Mouse (Mus musculus): ENCODE results near the gene Fto. TPM values are rescaled to one million over a fixed set of nuclear protein-coding genes. Genes with fewer than 3 reads are reported as not detected.

The Fto gene
- polyA plus RNA-seq, 1 experiment from 2014 or later: 110 TPM

GRCm38 (mm10) chr8:91317567-91318227 is 4.4 kb downstream of the Fto start:
- ATAC-seq (ENCODE audit: low FRiP score) (no peak), DNase-seq (ENCODE audit: low spot score, missing footprints) (no peak)
- Histone ChIP-seq H3K4me2 (no peak overlapping the region), H3K9ac (ENCODE audit: low read length) (no peak overlapping the region), H3K9me3 (ENCODE audit: control insufficient read depth, low read length) (no peaks in the 10 kb centered on the region), H3K27me3 (ENCODE audit: control insufficient read depth, insufficient read depth, low read length) (no peaks in the 10 kb centered on the region), H3K4me1 (ENCODE audit: control insufficient read depth, insufficient read depth, low read length) (peaks cover 15% of the 10 kb centered on the region), H3K27ac (ENCODE audit: low read depth, low read length) (no peak overlapping the region), H3K4me3 (ENCODE audit: low read depth, low read length) (no peak overlapping the region), H3K36me3 (ENCODE audit: control insufficient read depth, insufficient read depth, low read length) (no peaks in the 10 kb centered on the region)
- 93% methylated on average over 5 of the region's 5 CpGs for WGBS

- Histone ChIP-seq H3K4me2 (no peak overlapping the region), H3K4me3 (ENCODE audit: low read depth, low read length) (no peak overlapping the region), H3K9ac (ENCODE audit: low read length) (no peak overlapping the region), H3K9me3 (ENCODE audit: control insufficient read depth, low read length) (no peaks in the 10 kb centered on the region), H3K27ac (ENCODE audit: low read depth, low read length) (no peak overlapping the region), H3K4me1 (ENCODE audit: control insufficient read depth, insufficient read depth, low read length) (peaks cover 11% of the 10 kb centered on the region), H3K27me3 (ENCODE audit: control insufficient read depth, insufficient read depth, low read length) (no peaks in the 10 kb centered on the region), H3K36me3 (ENCODE audit: control insufficient read depth, insufficient read depth, low read length) (no peaks in the 10 kb centered on the region)
- DNase-seq (ENCODE audit: low spot score, missing footprints): peak; percentile 26
- no peak for ATAC-seq (ENCODE audit: low FRiP score)
- 84% methylated on average over 7 of the region's 7 CpGs for WGBS
Observed at GRCm38 (mm10) chr8:91318938-91319729, 5.8 kb downstream of the Fto start.

GRCm38 (mm10) chr8:91323511-91323910 is 10.2 kb downstream of the Fto start:
- WGBS: 80% methylated on average over 7 of the region's 7 CpGs
- no peak overlapping the region for H3K27ac ChIP-seq (ENCODE audit: low read depth, low read length)
- no peak overlapping the region for H3K4me3 ChIP-seq (ENCODE audit: low read depth, low read length)
- DNase-seq (ENCODE audit: low spot score, missing footprints): peak; percentile 54
- no peak overlapping the region for H3K9ac ChIP-seq (ENCODE audit: low read length)
- H3K9me3 ChIP-seq (ENCODE audit: control insufficient read depth, low read length): no peaks in the 10 kb centered on the region
- H3K4me2 ChIP-seq: no peak overlapping the region
- no peaks in the 10 kb centered on the region for H3K4me1 ChIP-seq (ENCODE audit: control insufficient read depth, insufficient read depth, low read length)
- ATAC-seq (ENCODE audit: low FRiP score): no peak
- no peaks in the 10 kb centered on the region for H3K27me3 ChIP-seq (ENCODE audit: control insufficient read depth, insufficient read depth, low read length)
- H3K36me3 ChIP-seq (ENCODE audit: control insufficient read depth, insufficient read depth, low read length): no peaks in the 10 kb centered on the region

GRCm38 (mm10) chr8:91324271-91324670 is 10.9 kb downstream of the Fto start:
- H3K4me1 ChIP-seq (ENCODE audit: control insufficient read depth, insufficient read depth, low read length): peaks cover 5% of the 10 kb centered on the region; the same call in 1 of the 2 replicates
- no peak for ATAC-seq (ENCODE audit: low FRiP score)
- H3K9ac ChIP-seq (ENCODE audit: low read length): no peak overlapping the region
- WGBS: 28% methylated on average over 9 of the region's 9 CpGs
- no peaks in the 10 kb centered on the region for H3K36me3 ChIP-seq (ENCODE audit: control insufficient read depth, insufficient read depth, low read length)
- no peak overlapping the region for H3K4me3 ChIP-seq (ENCODE audit: low read depth, low read length)
- H3K27me3 ChIP-seq (ENCODE audit: control insufficient read depth, insufficient read depth, low read length): no peaks in the 10 kb centered on the region
- DNase-seq (ENCODE audit: low spot score, missing footprints): peak; percentile 85
- H3K4me2 ChIP-seq: no peak overlapping the region
- no peaks in the 10 kb centered on the region for H3K9me3 ChIP-seq (ENCODE audit: control insufficient read depth, low read length)
- no peak overlapping the region for H3K27ac ChIP-seq (ENCODE audit: low read depth, low read length)

- no peak overlapping the region for H3K4me2 ChIP-seq
- 86% methylated on average over 4 of the region's 4 CpGs for WGBS
Observed at GRCm38 (mm10) chr8:91324916-91325315, 11.6 kb downstream of the Fto start.

GRCm38 (mm10) chr8:91326018-91326417 is 12.7 kb downstream of the Fto start:
- H3K9ac ChIP-seq (ENCODE audit: low read length): no peak overlapping the region
- no peak overlapping the region for H3K4me2 ChIP-seq
- DNase-seq (ENCODE audit: low spot score, missing footprints) (peak; percentile 51), ATAC-seq (ENCODE audit: low FRiP score) (no peak)
- H3K27ac ChIP-seq (ENCODE audit: low read depth, low read length): no peak overlapping the region
- H3K4me1 ChIP-seq (ENCODE audit: control insufficient read depth, insufficient read depth, low read length): peaks cover 15% of the 10 kb centered on the region
- no peaks in the 10 kb centered on the region for H3K36me3 ChIP-seq (ENCODE audit: control insufficient read depth, insufficient read depth, low read length)
- 80% methylated on average over 3 of the region's 3 CpGs for WGBS
- no peaks in the 10 kb centered on the region for H3K9me3 ChIP-seq (ENCODE audit: control insufficient read depth, low read length)
- H3K27me3 ChIP-seq (ENCODE audit: control insufficient read depth, insufficient read depth, low read length): no peaks in the 10 kb centered on the region
- H3K4me3 ChIP-seq (ENCODE audit: low read depth, low read length): no peak overlapping the region

More at GRCm38 (mm10) chr8:91324916-91325315, 11.6 kb downstream of the Fto start:
- ATAC-seq (ENCODE audit: low FRiP score): no peak
- peaks cover 7% of the 10 kb centered on the region for H3K4me1 ChIP-seq (ENCODE audit: control insufficient read depth, insufficient read depth, low read length)
- H3K9ac ChIP-seq (ENCODE audit: low read length): no peak overlapping the region
- H3K4me3 ChIP-seq (ENCODE audit: low read depth, low read length): no peak overlapping the region
- no peaks in the 10 kb centered on the region for H3K27me3 ChIP-seq (ENCODE audit: control insufficient read depth, insufficient read depth, low read length)
- H3K27ac ChIP-seq (ENCODE audit: low read depth, low read length): no peak overlapping the region
- H3K36me3 ChIP-seq (ENCODE audit: control insufficient read depth, insufficient read depth, low read length): no peaks in the 10 kb centered on the region
- DNase-seq (ENCODE audit: low spot score, missing footprints): peak; percentile 71
- H3K9me3 ChIP-seq (ENCODE audit: control insufficient read depth, low read length): no peaks in the 10 kb centered on the region

- Histone ChIP-seq H3K4me2 (no peak overlapping the region), H3K9ac (ENCODE audit: low read length) (no peak overlapping the region), H3K4me3 (ENCODE audit: low read depth, low read length) (no peak overlapping the region), H3K4me1 (ENCODE audit: control insufficient read depth, insufficient read depth, low read length) (peaks cover 23% of the 10 kb centered on the region), H3K27ac (ENCODE audit: low read depth, low read length) (no peak overlapping the region), H3K36me3 (ENCODE audit: control insufficient read depth, insufficient read depth, low read length) (no peaks in the 10 kb centered on the region), H3K9me3 (ENCODE audit: control insufficient read depth, low read length) (no peaks in the 10 kb centered on the region), H3K27me3 (ENCODE audit: control insufficient read depth, insufficient read depth, low read length) (no peaks in the 10 kb centered on the region)
- 80% methylated on average over 6 of the region's 6 CpGs for WGBS
- ATAC-seq (ENCODE audit: low FRiP score): no peak
- DNase-seq (ENCODE audit: low spot score, missing footprints): peak; percentile 47
Observed at GRCm38 (mm10) chr8:91326946-91327345, 13.6 kb downstream of the Fto start.

- no peak overlapping the region for H3K9ac ChIP-seq (ENCODE audit: low read length)
- no peaks in the 10 kb centered on the region for H3K9me3 ChIP-seq (ENCODE audit: control insufficient read depth, low read length)
- no peaks in the 10 kb centered on the region for H3K36me3 ChIP-seq (ENCODE audit: control insufficient read depth, insufficient read depth, low read length)
- H3K27ac ChIP-seq (ENCODE audit: low read depth, low read length): no peak overlapping the region
- peak; percentile 68 for DNase-seq (ENCODE audit: low spot score, missing footprints)
- H3K4me2 ChIP-seq: no peak overlapping the region
- peaks cover 24% of the 10 kb centered on the region for H3K4me1 ChIP-seq (ENCODE audit: control insufficient read depth, insufficient read depth, low read length)
- H3K27me3 ChIP-seq (ENCODE audit: control insufficient read depth, insufficient read depth, low read length): no peaks in the 10 kb centered on the region
- no peak overlapping the region for H3K4me3 ChIP-seq (ENCODE audit: low read depth, low read length)
- WGBS: 82% methylated on average over 11 of the region's 11 CpGs
- no peak for ATAC-seq (ENCODE audit: low FRiP score)
Observed at GRCm38 (mm10) chr8:91327471-91328205, 14.3 kb downstream of the Fto start.

- H3K4me2 ChIP-seq: no peak overlapping the region
- H3K4me1 ChIP-seq (ENCODE audit: control insufficient read depth, insufficient read depth, low read length): peaks cover 24% of the 10 kb centered on the region
Observed at GRCm38 (mm10) chr8:91329056-91329455, 15.7 kb downstream of the Fto start.

More at GRCm38 (mm10) chr8:91329056-91329455, 15.7 kb downstream of the Fto start:
- WGBS: 79% methylated on average over 9 of the region's 9 CpGs
- H3K9ac ChIP-seq (ENCODE audit: low read length): no peak overlapping the region
- ATAC-seq (ENCODE audit: low FRiP score) (no peak), DNase-seq (ENCODE audit: low spot score, missing footprints) (no peak)
- H3K9me3 ChIP-seq (ENCODE audit: control insufficient read depth, low read length): no peaks in the 10 kb centered on the region
- H3K27ac ChIP-seq (ENCODE audit: low read depth, low read length): peak overlapping the region; percentile 63; the same call in 1 of the 2 replicates
- H3K4me3 ChIP-seq (ENCODE audit: low read depth, low read length): no peak overlapping the region
- no peaks in the 10 kb centered on the region for H3K27me3 ChIP-seq (ENCODE audit: control insufficient read depth, insufficient read depth, low read length)
- H3K36me3 ChIP-seq (ENCODE audit: control insufficient read depth, insufficient read depth, low read length): no peaks in the 10 kb centered on the region
